Mouse (Mus musculus) natural killer cell, adult 2 months (primary cell): ENCODE results near the gene Prr5.
"Not testable (repeated sequence)": the region's sequence is repeated elsewhere in the genome, so short reads cannot be mapped to it uniquely, and the experiment has no call there.

Source experiments
- DNase-seq, 2 experiments: peaks; one replicate each; pipeline ENCODE4 v3.0.0; 2022; ENCODE audit warnings: low spot score in 2 of 2

Gene Prr5

GRCm38 (mm10) chr15:84714730-84715129, 45.3 kb downstream of the Prr5 start:
- no peak for DNase-seq

GRCm38 (mm10) chr15:84715132-84715531, 45.7 kb downstream of the Prr5 start:
- DNase-seq: no peak

GRCm38 (mm10) chr15:84717570-84718270, 48.3 kb downstream of the Prr5 start:
- not testable (repeated sequence) for DNase-seq

GRCm38 (mm10) chr15:84718785-84719184, 49.4 kb downstream of the Prr5 start:
- no peak for DNase-seq

- peak in 1 of 2 experiments; percentile 24 for DNase-seq
Measured at GRCm38 (mm10) chr15:84719791-84720190, 50.4 kb downstream of the Prr5 start, which contains the start of gene Arhgap8. Gene Arhgap8 (plus strand): TSS chr15:84720052.

- no peak for DNase-seq
Measured at GRCm38 (mm10) chr15:84720291-84721204, 51.1 kb downstream of the Prr5 start.

GRCm38 (mm10) chr15:84723656-84724055, 54.2 kb downstream of the Prr5 start:
- DNase-seq: not testable (repeated sequence)

GRCm38 (mm10) chr15:84724199-84724598, 54.8 kb downstream of the Prr5 start:
- no peak for DNase-seq

GRCm38 (mm10) chr15:84729685-84730084, 60.3 kb downstream of the Prr5 start:
- DNase-seq: no peak

- no peak for DNase-seq
Measured at GRCm38 (mm10) chr15:84730893-84731292, 61.5 kb downstream of the Prr5 start.

GRCm38 (mm10) chr15:84731676-84732424, 62.4 kb downstream of the Prr5 start:
- no peak for DNase-seq

GRCm38 (mm10) chr15:84732425-84732749, 63.0 kb downstream of the Prr5 start:
- no peak for DNase-seq

GRCm38 (mm10) chr15:84736346-84736993, 67.0 kb downstream of the Prr5 start:
- DNase-seq: no peak

- DNase-seq: no peak
Measured at GRCm38 (mm10) chr15:84736994-84737346, 67.5 kb downstream of the Prr5 start.

GRCm38 (mm10) chr15:84738246-84738645, 68.8 kb downstream of the Prr5 start:
- no peak for DNase-seq

GRCm38 (mm10) chr15:84741573-84741972, 72.2 kb downstream of the Prr5 start:
- no peak for DNase-seq

GRCm38 (mm10) chr15:84743347-84743746, 73.9 kb downstream of the Prr5 start:
- DNase-seq: no peak

- no peak for DNase-seq
Measured at GRCm38 (mm10) chr15:84744308-84744707, 74.9 kb downstream of the Prr5 start.

GRCm38 (mm10) chr15:84745831-84746230, 76.4 kb downstream of the Prr5 start:
- no peak for DNase-seq
